Mouse (Mus musculus) hindbrain, embryonic 16.5 days (tissue): ENCODE measurements around the gene Dpp8. TPM values are rescaled to one million over a fixed set of nuclear protein-coding genes. Genes with fewer than 3 reads are reported as not detected.

ENCODE experiments used
- ATAC-seq: fragments of 200-750 bp; cut with Nextera tagmentation; 2 replicates; pipeline ENCODE4 v1.8.0; 2017; ENCODE audit warnings: moderate TSS enrichment, moderate library complexity
- H3K27ac ChIP-seq: fragments of 300-500 bp; sonication (generic); 2 replicates; pipeline ENCODE4 v1.5.1; 2014; ENCODE audit warnings: low read depth, mild to moderate bottlenecking, control low read depth, low read length, moderate library complexity
- H3K27me3 ChIP-seq: fragments of 300-500 bp; sonication (generic); replicated peaks from 2 replicates; pipeline ENCODE4 v1.6.1; 2014; ENCODE audit warnings: low read length; ENCODE audit not compliant: control insufficient read depth, insufficient read depth
- H3K36me3 ChIP-seq: fragments of 300-500 bp; sonication (generic); 2 replicates; pipeline ENCODE4 v1.6.1; 2014; ENCODE audit warnings: mild to moderate bottlenecking, low read length, moderate library complexity, mixed read lengths; ENCODE audit not compliant: control insufficient read depth, insufficient read depth
- H3K4me1 ChIP-seq: fragments of 300-500 bp; sonication (generic); 2 replicates; pipeline ENCODE4 v1.6.1; 2014; ENCODE audit warnings: low read depth, low read length; ENCODE audit not compliant: control insufficient read depth, insufficient read depth
- H3K4me2 ChIP-seq: fragments of 300-500 bp; sonication (generic); 2 replicates; pipeline ENCODE4 v1.6.1; 2014; ENCODE audit warnings: mild to moderate bottlenecking, low read length, control low read depth, moderate library complexity
- H3K4me3 ChIP-seq: fragments of 300-500 bp; sonication (generic); 2 replicates; pipeline ENCODE4 v1.5.1; 2014; ENCODE audit warnings: mild to moderate bottlenecking, low read length, control low read depth, moderate library complexity
- H3K9ac ChIP-seq: fragments of 300-500 bp; sonication (generic); 2 replicates; pipeline ENCODE4 v1.6.1; 2014; ENCODE audit warnings: low read depth, mild to moderate bottlenecking, control low read depth, low read length, moderate library complexity
- H3K9me3 ChIP-seq: fragments of 300-500 bp; sonication (generic); 2 replicates; pipeline ENCODE4 v1.6.1; 2014; ENCODE audit warnings: mild to moderate bottlenecking, low read length, moderate library complexity; ENCODE audit not compliant: control insufficient read depth
- WGBS: fragments of 180-500 bp; shearing (Covaris S2); extraction: QIAGEN DNeasy Blood & Tissue Kit; methylation state at CpG from one replicate; pipeline ENCODE4 v1.1.7; 2014; 5-methylcytosine and 5-hydroxymethylcytosine counted together
- polyA plus RNA-seq: library from polyadenylated mRNA; unstranded; fragments of >200 nt; fragmentation: Nextera tagmentation; extraction: Ambion mirVana; gene quantifications from 2 replicates; pipeline ENCODE4 v1.2.1, GENCODE M21; 2015

The Dpp8 gene
- polyA plus RNA-seq, 1 experiment from 2014 or later = 33.1 TPM

DNA sequence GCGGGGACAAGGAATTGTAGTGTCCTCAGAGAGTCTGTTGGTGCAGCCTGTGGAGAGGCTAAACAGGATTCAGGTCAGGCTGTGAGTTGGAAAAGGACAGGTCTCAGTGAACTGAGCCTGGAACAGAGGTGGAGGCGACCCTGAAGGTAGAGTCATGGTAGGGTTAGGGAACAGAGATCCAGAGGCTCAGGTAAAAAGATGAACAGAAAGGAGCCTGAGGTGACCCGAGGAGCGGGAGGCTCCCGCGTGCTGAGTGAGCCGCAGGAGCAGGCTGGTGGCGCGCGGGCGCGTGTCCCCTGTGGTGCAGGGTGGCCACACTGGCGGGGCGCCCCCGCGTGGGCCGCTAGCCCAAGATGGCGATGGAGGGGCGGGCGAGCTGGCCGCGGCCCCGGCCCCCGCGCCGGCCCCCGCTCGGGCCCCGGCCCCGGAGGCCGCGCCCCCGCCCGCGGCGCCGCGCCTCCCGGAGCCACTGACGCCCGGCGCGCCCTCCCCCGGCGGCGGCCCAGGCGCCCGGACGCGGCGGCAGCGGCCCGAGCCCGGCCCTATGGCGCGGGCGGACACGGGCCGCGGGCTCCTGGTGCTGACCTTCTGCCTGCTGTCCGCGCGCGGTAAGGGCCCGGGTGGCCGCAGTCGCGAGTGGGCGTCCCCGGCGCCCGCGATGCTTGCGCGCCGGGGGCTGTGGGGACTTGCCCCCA is 68.9 kb downstream of the Dpp8 start, which contains the start of gene Igdcc4:
Gene Igdcc4, plus strand, starts transcription at position 496 of the 695 bp plus-strand sequence.
- H3K4me2 ChIP-seq = peak within 1 kb of the TSS; percentile 70
- peak within 1 kb of the TSS; percentile 95 for H3K9ac ChIP-seq
- H3K4me3 ChIP-seq = peak within 1 kb of the TSS; percentile 87
- H3K36me3 ChIP-seq = no peaks in the 10 kb centered on the region
- peaks cover 15% of the 10 kb centered on the region for H3K4me1 ChIP-seq
- H3K27ac ChIP-seq = peak within 1 kb of the TSS; percentile 93
- WGBS = 1% methylated on average over 43 of the region's 76 CpGs
- H3K9me3 ChIP-seq = no peaks in the 10 kb centered on the region; the same call in 1 of the 2 replicates
- H3K27me3 ChIP-seq = no peaks in the 10 kb centered on the region
- ATAC-seq = peak; percentile 29

DNA sequence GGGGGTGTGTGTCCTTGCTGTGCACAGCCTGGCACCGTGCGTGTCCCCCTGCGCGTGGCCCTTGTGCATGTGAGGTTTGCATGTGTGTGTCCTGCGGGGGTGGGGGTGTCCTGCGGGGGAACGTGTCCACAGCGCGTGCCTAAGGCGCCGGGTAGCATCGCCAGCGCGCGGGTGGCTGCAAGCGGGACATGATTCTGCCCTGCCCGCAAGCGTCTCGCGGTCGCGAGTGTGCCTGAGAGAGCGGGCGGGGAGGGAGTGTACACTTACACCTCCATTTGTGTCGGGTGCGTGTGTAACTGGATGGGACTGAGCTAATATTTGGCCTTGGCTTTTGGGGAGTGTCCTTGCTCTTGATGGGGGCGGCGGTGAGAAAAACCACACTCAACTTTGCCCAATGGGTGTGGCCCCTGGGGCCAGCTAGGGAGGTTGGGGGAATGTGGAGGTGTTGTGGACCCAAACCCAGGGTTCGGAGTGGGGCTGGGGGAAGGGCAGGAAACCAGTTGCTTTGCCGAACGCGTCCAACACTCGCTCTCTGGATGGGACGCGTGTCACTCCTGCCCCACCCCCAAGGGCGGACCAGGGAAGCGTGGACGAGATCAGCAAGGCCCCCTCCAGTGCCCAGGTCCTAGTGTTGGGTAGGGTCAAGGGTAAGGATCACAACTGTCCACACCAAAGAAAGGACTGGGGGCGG is 69.6 kb downstream of the Dpp8 start:
- Histone ChIP-seq H3K27ac (peak overlapping the region; percentile 93), H3K9me3 (no peaks in the 10 kb centered on the region; the same call in 1 of the 2 replicates), H3K9ac (peak overlapping the region; percentile 95), H3K4me3 (peak overlapping the region; percentile 87), H3K36me3 (no peaks in the 10 kb centered on the region), H3K4me1 (peaks cover 15% of the 10 kb centered on the region), H3K27me3 (no peaks in the 10 kb centered on the region), H3K4me2 (peak overlapping the region; percentile 70)
- under 1% methylated on average over 39 of the region's 39 CpGs for whole genome bisulfite sequencing
- ATAC-seq = peak; percentile 59

DNA sequence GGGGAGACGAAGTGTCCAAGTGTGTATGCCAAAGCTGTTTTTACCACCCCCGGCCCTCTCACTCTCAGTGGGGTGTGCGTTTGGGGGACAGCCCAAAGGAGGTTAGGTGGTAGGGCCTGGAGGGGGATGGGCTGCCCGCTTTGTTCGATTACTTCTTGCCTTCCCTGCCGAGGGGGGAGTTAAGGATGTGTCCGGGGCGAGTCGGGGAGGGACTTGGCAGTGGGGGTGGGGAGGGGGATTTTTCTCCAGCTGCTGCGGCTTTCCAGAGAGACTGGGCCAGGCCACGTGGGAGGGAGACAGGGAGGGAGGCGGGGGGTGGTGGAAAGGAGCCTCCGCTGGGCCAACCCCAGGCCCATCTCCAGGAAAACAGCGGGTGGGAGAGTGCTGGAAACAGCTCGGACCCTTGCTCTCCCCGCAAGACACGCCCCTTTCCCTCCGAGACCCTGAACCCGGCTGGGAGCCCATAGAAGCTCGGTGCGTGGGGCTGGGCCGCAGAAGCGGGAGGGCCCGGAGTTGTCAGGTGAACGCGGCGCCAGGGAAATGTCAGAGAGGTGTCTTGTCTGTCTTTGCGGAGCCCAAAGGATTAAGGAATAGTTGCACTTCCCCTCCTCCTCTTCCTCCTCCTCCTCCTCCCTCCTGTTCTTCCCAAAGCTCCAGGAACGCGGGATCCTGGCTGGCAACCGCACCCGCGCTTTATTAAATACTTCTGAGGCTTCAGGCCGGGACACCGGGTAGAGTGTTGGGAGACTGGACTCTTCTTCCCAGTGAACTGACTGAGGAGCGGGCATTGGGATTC is 70.4 kb downstream of the Dpp8 start:
- Histone ChIP-seq H3K27ac (peak overlapping the region; percentile 93), H3K4me1 (peaks cover 15% of the 10 kb centered on the region), H3K27me3 (no peaks in the 10 kb centered on the region), H3K4me3 (peak overlapping the region; percentile 87), H3K4me2 (peak overlapping the region; percentile 70), H3K9ac (peak overlapping the region; percentile 95), H3K36me3 (no peaks in the 10 kb centered on the region), H3K9me3 (no peaks in the 10 kb centered on the region; the same call in 1 of the 2 replicates)
- under 1% methylated on average over 34 of the region's 36 CpGs for WGBS
- ATAC-seq = peak; percentile 77

DNA sequence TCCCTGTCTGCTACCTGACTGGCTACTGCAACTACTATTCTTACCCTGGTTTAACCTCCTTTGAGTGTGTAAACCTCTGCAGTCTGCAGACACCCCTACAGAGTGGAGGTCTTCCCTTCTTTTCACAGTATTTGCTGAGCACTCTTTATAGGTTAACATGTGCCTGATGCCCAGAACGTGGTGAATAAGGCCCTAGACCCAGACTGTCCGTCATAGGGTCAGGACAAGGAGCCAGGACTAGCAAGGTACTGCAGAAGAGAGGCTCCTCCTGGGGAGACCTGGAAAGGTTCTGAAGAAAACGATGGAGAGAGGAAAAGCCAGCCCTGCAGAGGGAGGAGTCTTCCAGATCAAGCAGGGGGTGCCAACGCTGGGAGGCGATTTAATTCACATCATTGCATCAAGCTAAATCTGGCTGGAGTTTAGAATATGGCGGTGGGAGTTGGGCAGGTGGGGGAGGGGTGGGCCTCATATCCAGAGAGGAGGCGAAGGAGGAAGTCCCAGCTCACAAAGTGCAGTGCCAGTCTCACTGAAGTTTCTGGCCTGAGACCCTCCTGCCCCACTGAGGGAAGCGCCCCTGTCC is 71.0 kb downstream of the Dpp8 start:
- no peak for ATAC-seq
- Histone ChIP-seq H3K9ac (peak overlapping the region; percentile 95), H3K27me3 (no peaks in the 10 kb centered on the region), H3K4me1 (peaks cover 15% of the 10 kb centered on the region), H3K4me3 (peak overlapping the region; percentile 87), H3K4me2 (peak overlapping the region; percentile 70), H3K27ac (peak overlapping the region; percentile 93), H3K36me3 (no peaks in the 10 kb centered on the region), H3K9me3 (no peaks in the 10 kb centered on the region; the same call in 1 of the 2 replicates)
- WGBS = 18% methylated on average over 8 of the region's 8 CpGs

DNA sequence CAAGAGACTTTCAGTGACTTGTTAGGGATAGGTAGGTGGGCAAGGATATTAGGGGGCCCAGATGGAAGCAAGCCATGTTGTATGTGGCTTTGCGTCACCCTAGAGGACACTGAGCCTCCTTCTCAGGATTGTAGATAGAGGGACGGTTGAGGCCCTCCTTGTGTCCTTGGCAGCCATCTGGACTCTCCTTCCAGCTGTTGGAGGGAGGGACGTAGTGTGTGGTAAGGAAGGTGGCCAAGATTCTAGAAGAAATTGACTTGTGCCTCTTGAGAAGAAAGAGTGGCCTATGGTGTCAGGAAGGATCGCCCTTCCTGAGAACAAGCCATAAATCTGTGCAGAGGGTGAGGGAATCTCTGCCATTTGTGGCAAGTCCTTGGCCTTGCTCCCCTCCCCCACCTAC is 74.6 kb downstream of the Dpp8 start:
- H3K27ac ChIP-seq = no peak overlapping the region
- H3K36me3 ChIP-seq = no peaks in the 10 kb centered on the region
- H3K4me1 ChIP-seq = peaks cover 30% of the 10 kb centered on the region
- no peak overlapping the region for H3K4me2 ChIP-seq
- no peak overlapping the region for H3K4me3 ChIP-seq
- no peak overlapping the region for H3K9ac ChIP-seq
- 86% methylated on average over 4 of the region's 4 CpGs for WGBS
- H3K27me3 ChIP-seq = no peaks in the 10 kb centered on the region
- no peaks in the 10 kb centered on the region for H3K9me3 ChIP-seq
- ATAC-seq = no peak

DNA sequence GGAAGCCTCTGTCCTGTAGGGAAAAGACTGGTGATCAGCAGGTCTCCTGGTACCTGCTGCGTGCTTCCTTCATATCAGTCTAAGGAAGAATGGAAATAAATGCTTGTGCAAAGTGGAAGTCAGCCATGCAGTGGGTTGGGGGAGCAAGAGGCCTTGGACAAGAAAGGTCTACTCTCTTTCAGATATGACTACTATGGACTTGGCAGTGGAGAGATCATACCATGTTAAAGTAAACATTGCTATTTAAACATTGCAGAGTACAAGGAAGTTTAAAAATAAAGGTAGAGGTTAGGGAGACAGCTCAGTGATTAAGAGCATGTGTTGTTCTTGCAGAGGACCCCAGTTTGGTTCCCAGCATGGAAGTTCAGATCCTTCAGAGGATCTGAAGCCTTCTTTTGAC is 75.7 kb downstream of the Dpp8 start:
- H3K4me3 ChIP-seq = no peak overlapping the region
- no peaks in the 10 kb centered on the region for H3K36me3 ChIP-seq
- no peaks in the 10 kb centered on the region for H3K9me3 ChIP-seq
- no peak overlapping the region for H3K4me2 ChIP-seq
- peaks cover 30% of the 10 kb centered on the region for H3K4me1 ChIP-seq
- no peaks in the 10 kb centered on the region for H3K27me3 ChIP-seq
- no peak overlapping the region for H3K27ac ChIP-seq
- H3K9ac ChIP-seq = no peak overlapping the region
- no peak for ATAC-seq
- WGBS = 76% methylated on average over 1 of the region's 1 CpGs

DNA sequence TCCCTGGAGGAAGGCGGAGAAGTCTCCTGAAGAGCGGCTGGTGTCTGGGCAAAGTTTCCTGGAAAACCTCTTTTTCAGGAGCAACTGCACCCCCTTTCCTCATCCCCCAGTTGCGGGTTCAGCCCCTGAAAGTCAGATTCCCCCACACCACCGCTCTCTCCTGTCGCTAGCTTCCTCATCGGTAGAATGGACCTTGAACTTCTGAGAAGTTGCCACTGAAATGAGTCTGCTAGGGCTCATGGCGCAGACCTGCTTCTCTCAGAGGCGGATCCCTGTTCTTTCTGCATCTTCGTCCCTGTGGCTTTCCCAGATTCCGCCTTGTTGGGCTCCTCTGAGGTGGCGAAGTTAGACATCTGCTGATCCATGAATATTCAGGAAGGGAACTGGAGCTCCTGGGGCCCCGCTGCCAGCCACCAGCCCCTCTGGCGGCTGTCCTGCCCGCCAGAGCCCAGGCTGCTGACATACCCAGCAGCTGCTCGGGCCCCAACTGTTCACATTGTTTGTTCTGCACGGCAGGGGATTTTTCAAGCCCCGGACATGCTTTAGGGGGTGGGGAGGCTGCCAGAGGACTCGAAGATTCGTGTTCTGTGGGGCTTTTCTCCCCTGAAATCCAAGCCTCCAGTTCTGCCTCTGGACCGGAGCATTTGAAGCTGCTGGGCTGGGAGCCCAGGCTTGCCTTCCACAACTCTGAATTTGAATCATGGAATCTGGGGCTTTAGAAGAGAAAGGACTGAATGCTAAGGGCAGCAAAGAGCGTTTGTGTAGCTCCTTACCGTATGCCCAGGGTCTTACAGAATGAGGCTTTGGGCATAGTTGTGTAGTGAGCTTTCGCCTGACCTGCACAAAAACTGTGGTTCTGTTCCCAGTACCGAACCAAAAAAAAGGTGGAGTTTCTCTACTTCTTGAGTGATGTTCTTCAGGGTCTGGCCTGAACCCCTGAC is 77.2 kb downstream of the Dpp8 start:
- Histone ChIP-seq H3K27ac (peak overlapping the region; percentile 81), H3K4me1 (peaks cover 19% of the 10 kb centered on the region), H3K9ac (peak overlapping the region; percentile 11; the same call in 1 of the 2 replicates), H3K9me3 (no peaks in the 10 kb centered on the region), H3K4me2 (peak overlapping the region; percentile 31), H3K36me3 (peaks cover 5% of the 10 kb centered on the region; the same call in 1 of the 2 replicates), H3K27me3 (no peaks in the 10 kb centered on the region), H3K4me3 (no peak overlapping the region)
- 9% methylated on average over 24 of the region's 24 CpGs for WGBS
- peak; percentile 90 for ATAC-seq

DNA sequence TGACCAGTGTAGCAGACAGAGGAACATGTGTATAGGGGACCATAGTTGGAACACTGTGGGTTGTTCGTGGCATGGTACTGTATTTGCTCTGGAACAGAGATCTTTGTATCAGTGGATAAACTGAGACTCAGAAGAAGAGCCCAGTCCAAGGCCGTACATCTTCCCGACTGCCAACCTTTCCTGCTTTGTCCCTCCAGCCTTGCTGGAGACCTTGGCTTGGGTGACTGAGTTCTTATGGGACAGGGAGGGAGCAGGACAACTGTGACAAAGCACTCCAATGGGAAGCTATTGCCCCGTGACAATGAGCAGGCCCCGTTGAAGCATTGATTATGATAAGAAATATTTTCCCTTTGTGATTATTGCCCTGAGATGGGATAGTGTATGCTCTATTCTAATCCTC is 79.5 kb downstream of the Dpp8 start:
- no peak overlapping the region for H3K4me3 ChIP-seq
- no peak overlapping the region for H3K9ac ChIP-seq
- WGBS = 86% methylated on average over 5 of the region's 5 CpGs
- H3K36me3 ChIP-seq = peaks cover 11% of the 10 kb centered on the region; the same call in 1 of the 2 replicates
- no peaks in the 10 kb centered on the region for H3K27me3 ChIP-seq
- ATAC-seq = no peak
- H3K4me2 ChIP-seq = no peak overlapping the region
- H3K9me3 ChIP-seq = no peaks in the 10 kb centered on the region
- H3K27ac ChIP-seq = no peak overlapping the region
- peaks cover 19% of the 10 kb centered on the region for H3K4me1 ChIP-seq
